Mouse (Mus musculus) embryonic facial prominence, embryonic 12.5 days (tissue): ENCODE measurements around the gene Csf2. TPM values are rescaled to one million over a fixed set of nuclear protein-coding genes. Genes with fewer than 3 reads are reported as not detected.

Experiments used
- ATAC-seq: fragments of 200-750 bp; cut with Nextera tagmentation; 2 replicates; pipeline ENCODE4 v1.8.0; 2017; ENCODE audit not compliant: insufficient number of reproducible peaks, insufficient read depth, low FRiP score, low TSS enrichment
- H3K27ac ChIP-seq: fragments of 300-500 bp; sonication (generic); 2 replicates; pipeline ENCODE4 v1.5.1; 2016; ENCODE audit warnings: mild to moderate bottlenecking
- H3K27me3 ChIP-seq: fragments of 300-500 bp; sonication (generic); 2 replicates; pipeline ENCODE4 v1.6.1; 2016; ENCODE audit warnings: mild to moderate bottlenecking, moderate library complexity
- H3K36me3 ChIP-seq: fragments of 300-500 bp; sonication (generic); 2 replicates; pipeline ENCODE4 v1.6.1; 2016; ENCODE audit warnings: mild to moderate bottlenecking
- H3K4me1 ChIP-seq: fragments of 300-500 bp; sonication (generic); 2 replicates; pipeline ENCODE4 v1.6.1; 2016
- H3K4me2 ChIP-seq: fragments of 300-500 bp; sonication (generic); replicated peaks from 2 replicates; pipeline ENCODE4 v1.6.1; 2016; ENCODE audit warnings: mild to moderate bottlenecking, moderate library complexity
- H3K4me3 ChIP-seq: fragments of 300-500 bp; sonication (generic); 2 replicates; pipeline ENCODE4 v1.5.1; 2016; ENCODE audit warnings: mild to moderate bottlenecking
- H3K9ac ChIP-seq: fragments of 300-500 bp; sonication (generic); 2 replicates; pipeline ENCODE4 v1.6.1; 2016; ENCODE audit warnings: mild to moderate bottlenecking, moderate library complexity
- H3K9me3 ChIP-seq: fragments of 300-500 bp; sonication (generic); 2 replicates; pipeline ENCODE4 v1.6.1; 2016; ENCODE audit warnings: mild to moderate bottlenecking, moderate library complexity
- WGBS: fragments of 180-500 bp; shearing (Covaris S2); methylation state at CpG from one replicate; pipeline ENCODE4 v1.1.7; 2016; 5-methylcytosine and 5-hydroxymethylcytosine counted together
- polyA plus RNA-seq: library from polyadenylated mRNA; unstranded; fragments of >200 nt; fragmentation: Nextera tagmentation; extraction: Ambion mirVana; gene quantifications from 2 replicates; pipeline ENCODE4 v1.2.1, GENCODE M21; 2016

Gene Csf2
- polyA plus RNA-seq, 1 experiment from 2014 or later = not detected

DNA sequence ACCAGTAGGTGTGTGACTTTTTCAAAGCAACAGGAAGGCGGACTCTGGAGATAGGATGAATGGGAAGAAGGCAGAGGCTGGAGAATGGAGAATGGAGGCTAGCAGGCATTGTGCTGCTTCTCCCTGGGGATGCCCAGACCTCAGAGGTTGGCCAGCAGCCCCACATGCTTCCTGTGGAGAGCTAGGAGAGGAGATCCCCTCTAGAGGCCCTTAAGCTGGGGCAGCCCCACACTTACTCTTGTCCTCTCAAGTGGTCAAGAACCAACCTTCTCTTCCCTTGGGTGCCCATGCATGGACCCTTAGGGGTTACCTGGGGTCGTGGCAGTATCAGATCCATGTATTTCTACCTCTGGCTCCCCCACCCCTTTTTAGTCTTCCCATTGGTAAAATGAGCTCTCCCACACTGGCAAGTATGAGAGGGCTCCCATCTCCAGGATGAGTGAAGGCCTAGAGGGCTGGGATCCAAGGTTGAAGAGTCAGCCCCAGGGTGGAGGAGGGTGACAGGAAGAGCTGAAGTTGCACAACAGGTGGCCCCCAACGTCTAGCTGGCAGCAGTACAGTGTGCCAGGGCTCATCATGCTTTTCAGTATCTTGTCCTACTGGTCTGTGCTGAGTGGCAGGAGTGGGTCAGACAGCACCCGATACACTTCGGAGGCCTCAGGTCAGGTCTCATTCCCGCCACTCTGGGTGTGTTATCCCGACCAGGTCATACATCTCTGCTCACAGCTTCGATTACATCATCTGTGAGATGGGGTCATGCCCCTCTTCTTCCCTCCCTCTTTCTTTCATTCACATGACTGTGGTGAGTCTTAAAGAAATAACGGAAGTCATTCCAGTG, 25.6 kb downstream of the Csf2 start:
- H3K9me3 ChIP-seq = no peaks in the 10 kb centered on the region
- no peak overlapping the region for H3K4me2 ChIP-seq
- H3K27me3 ChIP-seq = no peaks in the 10 kb centered on the region
- no peak overlapping the region for H3K4me3 ChIP-seq
- 83% methylated on average over 9 of the region's 9 CpGs for WGBS
- no peak for ATAC-seq
- H3K36me3 ChIP-seq = no peaks in the 10 kb centered on the region
- H3K9ac ChIP-seq = no peak overlapping the region
- H3K4me1 ChIP-seq = no peaks in the 10 kb centered on the region
- no peak overlapping the region for H3K27ac ChIP-seq

DNA sequence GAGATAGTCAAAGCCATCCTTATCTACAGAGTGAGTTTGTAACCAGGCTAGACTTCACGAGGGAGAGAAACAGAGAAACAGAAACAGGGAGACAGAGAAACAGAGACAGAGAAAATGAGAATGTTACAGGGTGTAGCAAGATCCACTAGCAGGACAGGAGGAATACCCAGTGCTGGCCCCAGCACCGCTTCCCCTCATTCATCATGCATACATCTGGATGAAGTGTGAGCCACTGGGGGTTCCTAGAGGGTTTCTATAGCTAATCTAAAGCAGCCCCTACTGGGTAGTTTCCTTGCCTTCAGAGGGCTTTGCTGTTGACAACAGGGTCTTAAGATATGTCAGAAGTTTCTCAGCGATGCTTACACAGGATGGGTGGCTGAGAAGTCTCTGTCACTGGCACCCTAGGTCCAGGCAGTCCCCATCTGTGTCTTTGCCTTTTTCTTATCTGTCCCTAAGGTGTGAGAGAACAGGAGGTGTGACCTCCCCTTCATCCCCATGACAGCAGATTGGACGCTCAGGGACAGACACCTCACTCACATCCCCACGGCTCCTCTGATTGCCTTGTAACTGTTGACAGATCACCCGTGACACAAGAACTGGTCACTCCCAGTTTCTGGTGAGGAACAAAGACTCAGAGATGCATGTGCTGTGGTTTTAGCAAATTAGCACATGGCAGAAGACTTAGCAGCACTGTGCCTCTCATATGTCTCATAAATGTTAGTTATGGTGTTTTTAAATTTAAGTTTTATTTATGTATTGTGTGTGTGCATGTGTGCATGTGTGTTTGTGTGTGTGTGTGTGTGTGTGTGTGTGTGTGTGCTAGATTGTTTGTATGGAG, 29.3 kb downstream of the Csf2 start:
- 67% methylated on average over 6 of the region's 6 CpGs for WGBS
- no peaks in the 10 kb centered on the region for H3K27me3 ChIP-seq
- no peak overlapping the region for H3K9ac ChIP-seq
- H3K4me3 ChIP-seq = no peak overlapping the region
- no peaks in the 10 kb centered on the region for H3K9me3 ChIP-seq
- H3K4me1 ChIP-seq = no peaks in the 10 kb centered on the region
- H3K4me2 ChIP-seq = no peak overlapping the region
- H3K27ac ChIP-seq = no peak overlapping the region
- no peaks in the 10 kb centered on the region for H3K36me3 ChIP-seq
- no peak for ATAC-seq

DNA sequence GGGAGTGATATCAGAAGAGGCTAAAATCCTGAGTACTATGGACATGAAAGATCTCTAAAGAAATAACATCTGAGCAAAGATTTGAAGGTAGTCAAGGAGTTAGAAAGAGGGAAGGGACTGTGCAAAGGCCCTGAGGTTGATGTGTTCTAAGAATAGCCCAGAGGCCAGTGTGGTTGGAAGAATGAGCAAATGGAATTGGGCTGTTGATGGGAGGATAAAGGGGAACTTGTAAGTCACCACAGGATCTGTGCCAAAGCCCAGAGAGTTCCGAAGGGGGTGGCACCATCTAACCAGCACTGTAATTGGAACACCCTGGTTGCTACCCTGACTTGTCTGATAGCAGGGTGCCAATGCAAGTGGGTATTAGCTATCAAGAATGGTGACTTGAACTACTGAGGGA, 30.3 kb downstream of the Csf2 start:
- Histone ChIP-seq H3K27ac (no peak overlapping the region), H3K36me3 (no peaks in the 10 kb centered on the region), H3K4me2 (no peak overlapping the region), H3K4me1 (no peaks in the 10 kb centered on the region), H3K4me3 (no peak overlapping the region), H3K9me3 (no peaks in the 10 kb centered on the region), H3K27me3 (no peaks in the 10 kb centered on the region), H3K9ac (no peak overlapping the region)
- WGBS = 95% methylated on average over 1 of the region's 1 CpGs
- ATAC-seq = no peak

DNA sequence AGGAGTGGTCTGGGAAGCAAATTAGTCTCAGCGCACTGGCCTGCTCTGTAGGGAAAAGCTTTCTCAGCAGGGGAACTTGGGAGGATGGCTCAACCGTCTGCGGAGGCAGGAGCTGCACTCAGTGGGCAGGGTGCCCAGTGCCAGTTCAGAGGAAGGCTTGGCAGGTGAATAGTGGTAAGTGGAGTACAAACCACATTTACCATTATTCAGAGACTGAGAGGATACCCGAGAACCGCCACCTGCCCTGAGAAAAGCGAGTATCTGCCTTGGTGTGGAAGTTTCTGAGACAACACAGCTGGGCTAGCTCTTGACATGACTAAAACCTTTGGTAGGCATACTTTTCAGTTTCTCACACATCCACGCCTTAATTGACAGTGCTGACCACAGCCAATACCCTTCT, 32.1 kb downstream of the Csf2 start:
- no peaks in the 10 kb centered on the region for H3K9me3 ChIP-seq
- no peaks in the 10 kb centered on the region for H3K4me1 ChIP-seq
- H3K4me2 ChIP-seq = no peak overlapping the region
- no peak overlapping the region for H3K9ac ChIP-seq
- H3K4me3 ChIP-seq = no peak overlapping the region
- no peaks in the 10 kb centered on the region for H3K27me3 ChIP-seq
- 72% methylated on average over 7 of the region's 7 CpGs for WGBS
- H3K36me3 ChIP-seq = no peaks in the 10 kb centered on the region
- no peak for ATAC-seq
- H3K27ac ChIP-seq = no peak overlapping the region

DNA sequence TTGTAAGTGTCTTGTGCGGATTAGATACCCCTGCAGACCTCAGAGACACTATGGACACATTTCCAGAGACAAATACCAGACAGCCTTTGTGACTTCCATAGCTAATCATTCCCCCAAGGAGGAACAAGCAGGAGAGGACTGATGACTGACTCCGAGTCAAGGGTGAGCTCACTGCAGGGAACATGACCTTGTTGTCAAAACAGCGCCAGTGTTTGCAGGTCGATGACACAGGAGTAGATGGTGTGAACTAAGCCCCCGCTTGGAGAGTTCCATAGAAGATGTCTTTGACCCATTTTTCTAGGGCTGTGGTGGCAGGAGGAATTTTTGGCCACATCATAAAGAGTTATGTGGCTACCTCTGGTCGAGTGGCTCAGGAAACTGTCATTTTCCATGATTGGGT, 33.4 kb downstream of the Csf2 start:
- H3K36me3 ChIP-seq = no peaks in the 10 kb centered on the region
- H3K27ac ChIP-seq = no peak overlapping the region
- H3K9ac ChIP-seq = no peak overlapping the region
- no peaks in the 10 kb centered on the region for H3K4me1 ChIP-seq
- H3K27me3 ChIP-seq = no peaks in the 10 kb centered on the region
- no peaks in the 10 kb centered on the region for H3K9me3 ChIP-seq
- WGBS = 74% methylated on average over 6 of the region's 6 CpGs
- ATAC-seq = no peak
- H3K4me3 ChIP-seq = no peak overlapping the region
- H3K4me2 ChIP-seq = no peak overlapping the region

DNA sequence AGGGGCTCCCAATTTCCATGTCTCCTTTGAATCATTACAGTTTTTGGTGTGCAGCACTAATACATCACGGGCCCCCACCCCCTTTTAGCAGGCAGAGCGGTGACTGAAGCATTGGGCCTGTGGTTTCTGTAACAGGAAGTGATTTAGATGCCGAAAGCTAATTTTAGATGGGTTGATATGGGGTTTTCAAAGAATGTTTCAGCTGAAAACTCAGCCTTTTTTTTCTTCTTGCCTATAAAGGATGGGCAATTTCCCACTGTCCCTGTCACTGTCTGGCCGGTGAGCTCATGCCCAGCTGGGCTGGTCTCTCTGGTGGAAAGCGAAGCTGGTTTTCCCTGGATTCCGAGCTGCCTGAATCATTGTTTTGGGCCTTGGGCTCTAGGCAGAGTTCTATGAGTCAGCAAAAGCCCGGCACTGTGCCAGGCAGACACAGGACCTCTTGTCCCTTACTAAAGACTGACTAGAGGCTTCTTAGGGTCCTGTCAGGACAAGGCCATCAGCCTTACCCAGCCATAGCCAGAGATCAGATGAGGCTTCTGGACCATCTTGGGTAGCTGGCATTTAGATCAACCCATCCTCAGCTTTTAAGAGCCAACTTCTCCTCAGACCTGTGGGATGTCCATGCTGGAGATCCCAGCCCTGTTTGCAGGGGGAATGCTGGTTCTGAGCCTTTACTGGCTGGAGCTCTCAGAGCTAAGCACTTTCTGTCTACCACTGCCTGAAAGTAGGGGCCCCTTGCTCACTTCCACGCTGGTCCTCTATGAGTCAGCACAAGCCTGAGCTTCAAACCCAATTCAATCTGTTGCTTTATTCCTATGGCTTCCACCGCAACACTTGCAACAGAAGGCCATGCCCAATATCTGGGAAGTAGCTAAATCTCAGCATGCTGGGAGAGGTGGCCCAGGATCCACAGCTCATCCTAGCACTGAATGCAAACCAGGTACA, 34.7 kb downstream of the Csf2 start:
- H3K4me1 ChIP-seq = no peaks in the 10 kb centered on the region
- no peak for ATAC-seq
- no peaks in the 10 kb centered on the region for H3K27me3 ChIP-seq
- H3K4me3 ChIP-seq = no peak overlapping the region
- no peaks in the 10 kb centered on the region for H3K36me3 ChIP-seq
- H3K4me2 ChIP-seq = no peak overlapping the region
- H3K9ac ChIP-seq = no peak overlapping the region
- H3K9me3 ChIP-seq = no peaks in the 10 kb centered on the region
- 70% methylated on average over 9 of the region's 9 CpGs for WGBS
- H3K27ac ChIP-seq = no peak overlapping the region

DNA sequence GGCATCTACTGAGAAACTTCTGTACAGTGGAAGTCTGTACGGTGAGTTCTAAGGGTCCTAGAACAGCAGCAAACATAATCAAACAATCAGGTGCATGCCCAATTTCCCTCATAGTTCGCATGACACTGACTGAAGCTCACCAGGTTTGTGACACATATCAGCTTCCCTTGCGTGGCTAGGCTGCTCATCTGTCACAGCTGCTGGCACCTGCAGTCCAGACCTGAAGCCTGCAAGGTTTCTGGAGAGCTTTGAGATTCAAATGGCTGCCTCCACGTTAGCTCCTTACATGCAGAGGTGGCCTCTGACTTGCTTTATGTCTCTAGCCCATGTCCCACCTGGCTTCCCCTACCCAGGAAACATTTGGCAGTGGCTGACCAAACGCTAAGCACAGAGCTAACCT, 35.8 kb downstream of the Csf2 start:
- Histone ChIP-seq H3K27ac (no peak overlapping the region), H3K36me3 (no peaks in the 10 kb centered on the region), H3K4me2 (no peak overlapping the region), H3K4me1 (no peaks in the 10 kb centered on the region), H3K27me3 (no peaks in the 10 kb centered on the region), H3K9ac (no peak overlapping the region), H3K9me3 (no peaks in the 10 kb centered on the region), H3K4me3 (no peak overlapping the region)
- 84% methylated on average over 5 of the region's 5 CpGs for whole genome bisulfite sequencing
- no peak for ATAC-seq

DNA sequence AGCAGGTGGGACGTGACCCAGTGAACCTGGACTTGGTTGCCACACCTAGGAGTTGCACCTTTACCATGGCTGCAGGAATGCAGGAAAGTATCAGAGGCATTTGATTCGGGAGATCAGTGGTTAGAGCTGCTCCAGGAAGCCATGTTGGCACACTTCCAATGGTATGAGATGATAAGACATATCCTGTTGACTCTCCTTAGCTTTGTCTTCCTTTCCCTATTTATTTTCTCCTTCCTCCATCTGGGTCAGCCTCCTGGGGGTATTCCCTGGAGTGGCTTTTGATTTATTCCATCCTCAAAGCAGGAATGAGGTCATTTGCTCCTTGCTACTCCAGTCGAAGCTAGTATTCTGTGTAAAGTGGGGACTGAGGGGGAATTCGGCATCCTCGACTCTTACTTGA, 42.5 kb downstream of the Csf2 start:
- Histone ChIP-seq H3K4me2 (no peak overlapping the region), H3K4me3 (no peak overlapping the region), H3K27ac (no peak overlapping the region), H3K36me3 (no peaks in the 10 kb centered on the region), H3K4me1 (no peaks in the 10 kb centered on the region), H3K9me3 (no peaks in the 10 kb centered on the region), H3K9ac (no peak overlapping the region), H3K27me3 (no peaks in the 10 kb centered on the region)
- WGBS = 74% methylated on average over 5 of the region's 5 CpGs
- no peak for ATAC-seq

DNA sequence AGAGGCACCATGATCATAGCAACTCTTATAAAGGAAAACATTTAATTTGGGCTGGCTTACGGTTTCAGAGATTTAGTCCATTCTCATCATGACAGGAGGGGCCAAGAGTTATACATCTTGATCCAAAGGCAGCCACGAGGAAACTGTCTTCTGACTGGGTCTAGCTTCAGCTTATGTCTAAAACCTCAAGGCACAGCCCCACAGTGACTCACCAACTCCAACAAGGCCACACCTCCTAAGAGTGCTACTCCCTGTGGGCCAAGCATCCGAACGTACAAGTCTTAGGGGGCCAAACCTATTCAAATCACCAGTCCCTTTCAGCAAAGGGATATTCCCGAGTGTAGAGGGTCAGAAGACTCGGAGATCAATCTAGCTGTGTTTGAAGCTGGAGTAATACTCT, 44.1 kb downstream of the Csf2 start:
- no peak overlapping the region for H3K9ac ChIP-seq
- no peaks in the 10 kb centered on the region for H3K36me3 ChIP-seq
- H3K4me2 ChIP-seq = no peak overlapping the region
- no peaks in the 10 kb centered on the region for H3K4me1 ChIP-seq
- H3K27ac ChIP-seq = no peak overlapping the region
- H3K9me3 ChIP-seq = no peaks in the 10 kb centered on the region
- ATAC-seq = no peak
- 81% methylated on average over 6 of the region's 6 CpGs for WGBS
- H3K4me3 ChIP-seq = no peak overlapping the region
- no peaks in the 10 kb centered on the region for H3K27me3 ChIP-seq

DNA sequence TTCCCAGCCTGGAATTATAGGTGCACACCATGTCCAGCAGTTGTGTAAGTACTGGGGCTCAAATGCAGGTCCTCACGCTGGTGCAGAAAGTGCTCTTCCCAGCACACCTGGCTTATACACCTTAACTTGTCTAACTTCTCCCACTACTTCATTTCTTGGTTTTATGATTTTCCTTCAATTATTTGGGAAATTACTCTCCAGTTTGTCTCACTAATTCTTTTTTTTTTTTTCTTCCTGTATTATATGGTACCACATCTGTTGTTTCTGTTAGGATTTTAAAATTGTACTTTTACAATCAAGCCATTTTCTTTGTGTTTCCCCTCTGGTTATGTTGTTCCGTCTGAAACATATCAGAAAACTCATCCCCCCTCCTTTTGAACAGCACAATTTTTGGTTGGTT, 44.7 kb downstream of the Csf2 start:
- Histone ChIP-seq H3K4me1 (no peaks in the 10 kb centered on the region), H3K9me3 (no peaks in the 10 kb centered on the region), H3K4me2 (no peak overlapping the region), H3K27ac (no peak overlapping the region), H3K27me3 (no peaks in the 10 kb centered on the region), H3K4me3 (no peak overlapping the region), H3K9ac (no peak overlapping the region), H3K36me3 (no peaks in the 10 kb centered on the region)
- no peak for ATAC-seq
- WGBS = 88% methylated on average over 2 of the region's 2 CpGs

DNA sequence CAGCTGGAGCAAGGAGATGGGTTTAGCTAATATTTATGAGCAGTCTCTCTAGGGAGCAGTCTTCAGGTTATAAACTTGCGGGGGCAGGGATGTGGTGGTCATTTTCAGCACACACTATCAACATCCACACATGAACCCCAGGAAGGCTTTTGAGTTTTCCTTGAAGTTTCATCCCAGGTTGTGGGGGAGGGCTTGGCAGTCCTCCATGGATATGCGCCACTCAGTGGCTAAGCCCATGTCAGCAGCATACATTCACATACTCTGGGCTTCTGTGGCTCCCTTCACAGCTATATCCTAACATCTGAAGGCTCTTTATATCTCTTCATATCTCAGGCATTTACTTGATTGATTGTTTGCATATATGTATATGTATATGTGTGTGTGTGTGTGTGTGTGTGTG, 46.3 kb downstream of the Csf2 start:
- Histone ChIP-seq H3K9me3 (no peaks in the 10 kb centered on the region), H3K4me2 (no peak overlapping the region), H3K27ac (no peak overlapping the region), H3K27me3 (no peaks in the 10 kb centered on the region), H3K36me3 (no peaks in the 10 kb centered on the region), H3K4me1 (no peaks in the 10 kb centered on the region), H3K4me3 (no peak overlapping the region), H3K9ac (no peak overlapping the region)
- ATAC-seq = no peak
- 83% methylated on average over 2 of the region's 2 CpGs for WGBS
